Mouse (Mus musculus) ES-Bruce4 (cell line): ENCODE data around the gene Krt24.

ENCODE experiments used
- CTCF ChIP-seq: IDR thresholded peaks from one replicate; pipeline ENCODE4 v1.8.1; 2011; ENCODE audit warnings: low read depth, low read length
- POLR2A ChIP-seq: IDR thresholded peaks from one replicate; pipeline ENCODE4 v1.8.1; 2011; ENCODE audit warnings: low read length; ENCODE audit not compliant: insufficient read depth

- TF ChIP-seq CTCF: no peak
- no peak for TF ChIP-seq POLR2A
These were observed 41.2 kb downstream of the Krt24 start, which contains the start of gene Krt222 for GRCm38 (mm10) chr11:99243820-99244374.
